Mouse (Mus musculus) CD8-positive naive resting alpha-beta T cell, adult 2 months (primary cell): ENCODE data around the gene Acvr1c.

Experiments used
- DNase-seq, 2 experiments: peaks; one replicate each; pipeline ENCODE4 v3.0.0; 2022; ENCODE audit warnings: low read depth in 2 of 2, low spot score in 2 of 2

The Acvr1c gene

DNA sequence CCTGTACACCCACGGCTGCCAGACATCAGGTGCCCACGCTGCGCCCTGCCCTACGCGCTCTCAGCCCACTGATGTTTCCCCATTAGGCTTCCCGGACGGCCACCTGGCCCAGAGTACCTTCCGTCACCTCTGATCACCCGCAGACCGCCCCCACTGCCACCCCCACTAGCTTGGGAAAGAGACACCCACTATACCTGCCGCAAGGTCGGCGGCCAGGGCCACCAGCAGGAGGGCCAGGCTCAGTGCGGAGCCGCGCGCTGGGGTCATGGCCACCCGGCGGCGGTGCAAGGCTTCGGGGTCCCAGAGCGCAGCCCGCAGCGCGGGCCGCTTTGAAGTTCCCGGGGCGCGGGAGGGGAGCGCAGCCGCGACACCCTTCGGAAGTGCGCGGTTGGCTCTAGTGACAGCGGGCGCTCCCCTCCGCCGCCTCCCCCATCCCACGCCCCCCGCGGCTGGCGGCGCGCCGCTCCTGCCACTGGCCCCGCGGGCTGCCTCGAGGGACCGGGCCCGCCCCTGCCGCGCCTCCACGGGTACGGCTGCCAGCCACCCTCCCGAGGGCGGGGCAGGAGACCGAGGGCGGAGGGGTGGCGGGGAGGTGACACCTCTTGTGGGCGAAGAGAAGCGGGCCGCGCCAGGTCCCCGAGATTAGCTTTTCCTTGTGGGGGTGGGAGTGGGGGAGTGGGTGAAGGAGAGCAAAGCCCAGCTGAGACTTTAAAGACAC, at the start of gene Acvr1c:
Acvr1c (minus strand) TSS at position 482 of the 718 bp plus-strand sequence.
- DNase-seq = peak; percentile 1 to 3

- no peak for DNase-seq
Observed at GRCm38 (mm10) chr2:58403481-58403880, 45.8 kb upstream of the Acvr1c start.

DNA sequence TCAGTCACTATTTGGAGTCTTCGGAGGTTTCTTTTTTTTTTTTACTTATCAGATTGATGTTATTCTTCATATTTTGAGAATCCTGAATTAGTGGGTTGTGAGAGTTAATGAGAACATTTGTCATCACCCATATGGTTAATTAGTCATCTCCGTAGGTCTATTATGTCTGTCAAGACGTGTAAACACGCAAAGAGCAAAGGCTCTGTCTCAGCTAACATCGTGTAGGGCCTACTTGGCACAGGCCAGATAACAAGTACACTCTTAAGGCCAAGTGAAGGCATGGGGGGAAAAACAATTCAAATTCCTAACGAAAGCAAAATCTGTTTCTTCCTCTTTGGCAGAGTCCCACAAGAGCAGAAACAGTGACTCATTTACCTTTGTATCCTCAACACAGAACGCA, 30.9 kb upstream of the Acvr1c start:
- no peak for DNase-seq

DNA sequence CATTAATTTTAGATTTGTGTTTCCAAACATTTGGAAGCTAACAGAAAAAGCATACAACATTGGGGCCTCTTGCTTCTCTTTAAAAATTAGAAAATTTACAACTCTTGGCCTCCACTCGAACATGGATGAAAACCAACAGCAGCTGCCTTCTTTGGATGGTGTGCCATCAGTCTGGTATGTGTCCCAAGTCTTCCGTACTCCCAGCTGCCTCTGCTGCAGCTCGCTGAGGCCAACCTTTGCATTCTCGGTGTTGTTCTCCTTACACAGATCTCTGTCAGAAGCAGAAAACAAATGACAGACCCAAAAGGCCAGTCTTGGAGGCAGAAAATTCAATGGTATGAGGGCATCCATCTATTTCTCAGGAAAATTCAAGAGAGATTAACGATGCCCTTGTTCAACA, 22.3 kb upstream of the Acvr1c start:
- DNase-seq = no peak

DNA sequence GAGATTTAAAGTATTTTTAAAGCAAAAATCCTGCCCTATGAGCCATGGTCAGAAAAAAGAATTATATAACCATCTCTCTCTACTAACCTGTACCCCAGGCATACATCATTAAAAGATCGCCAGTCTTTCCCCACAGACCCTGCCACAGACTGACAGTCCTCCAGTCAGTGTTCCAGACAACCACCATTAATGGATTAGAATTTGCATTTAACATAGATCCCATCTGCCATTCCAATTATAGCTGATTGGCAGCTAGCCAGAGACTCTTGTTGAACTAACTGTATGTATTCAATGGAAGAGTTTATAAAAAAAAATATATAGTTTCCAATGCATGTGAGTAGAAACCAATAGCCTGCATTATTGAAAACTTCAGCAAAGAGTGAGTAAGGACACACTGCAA, 21.8 kb upstream of the Acvr1c start:
- DNase-seq = no peak

GRCm38 (mm10) chr2:58377417-58378130, 19.9 kb upstream of the Acvr1c start:
- DNase-seq = no peak

GRCm38 (mm10) chr2:58366196-58366595, 8.5 kb upstream of the Acvr1c start:
- DNase-seq = no peak

DNA sequence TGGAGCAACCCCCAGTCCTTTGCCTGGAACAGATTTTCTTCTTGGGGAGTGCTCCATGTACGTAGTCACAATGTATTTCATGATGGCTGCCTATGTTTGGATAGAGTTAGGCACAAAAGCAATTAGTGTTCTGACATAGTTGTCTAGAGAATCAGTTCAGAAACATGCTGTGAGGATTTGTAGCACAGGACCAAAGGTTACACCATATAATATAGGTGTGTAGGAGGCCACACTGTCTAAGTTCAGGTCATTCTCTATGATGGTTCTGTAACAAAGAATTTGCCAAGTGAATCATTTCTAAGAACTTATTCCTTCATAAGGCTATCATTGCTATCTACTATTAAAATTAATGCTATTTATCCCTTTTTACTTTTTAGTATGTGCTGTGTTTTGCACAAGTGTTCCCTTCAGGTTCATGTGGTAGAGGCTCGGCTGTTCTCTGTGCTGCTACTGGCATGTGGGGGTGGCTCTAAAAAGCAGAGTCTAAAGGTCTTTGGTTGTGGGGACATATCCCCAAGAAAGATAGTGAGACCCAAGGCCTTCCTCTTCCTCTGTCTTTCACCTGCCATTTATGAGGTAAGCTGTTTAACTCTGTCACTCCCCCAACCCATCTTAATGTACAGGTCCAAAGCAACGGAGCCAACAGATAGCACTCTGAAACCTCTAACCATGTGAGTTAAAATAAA, 3.8 kb upstream of the Acvr1c start:
- DNase-seq = no peak

DNA sequence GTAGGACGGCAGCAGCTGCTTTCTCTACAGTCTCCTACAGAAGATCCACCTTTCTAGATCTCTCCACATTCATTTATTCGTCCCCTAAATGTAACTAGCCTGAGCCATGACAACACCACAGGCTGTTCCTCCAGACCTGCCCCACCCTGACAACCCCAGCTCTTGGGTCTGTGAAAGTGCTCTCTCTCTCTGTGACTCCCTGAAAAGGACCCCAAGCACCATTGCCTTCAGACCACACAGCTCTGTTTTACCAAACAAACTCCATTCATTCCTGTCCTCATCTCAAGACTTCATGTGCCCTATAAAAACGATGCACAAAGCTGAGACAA, 401 bp upstream of the Acvr1c start:
- DNase-seq = no peak

- no peak for DNase-seq
Observed at GRCm38 (mm10) chr2:58357068-58357413, 654 bp downstream of the Acvr1c start.

GRCm38 (mm10) chr2:58354389-58354788, 3.3 kb downstream of the Acvr1c start:
- no peak for DNase-seq

DNA sequence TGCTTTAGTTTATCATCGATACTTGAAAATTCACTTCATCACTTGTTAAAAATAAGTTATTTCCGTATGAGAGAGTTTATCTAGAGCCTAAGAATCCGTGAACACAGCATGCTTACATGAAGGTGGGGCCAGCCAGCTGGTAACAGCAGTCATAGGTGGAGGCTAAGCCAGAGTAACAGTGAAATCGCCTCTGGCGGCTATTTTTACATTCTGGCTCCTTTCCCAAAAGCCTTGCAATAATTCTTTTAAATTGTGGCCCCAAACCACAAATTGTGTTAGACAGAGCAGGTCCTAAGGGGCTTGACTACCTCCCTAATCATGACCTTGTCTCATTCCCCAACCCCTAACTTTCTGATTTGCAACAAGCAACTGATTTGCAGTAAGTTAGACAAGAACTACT, 4.8 kb downstream of the Acvr1c start:
- no peak for DNase-seq

- no peak for DNase-seq
Observed at GRCm38 (mm10) chr2:58350657-58351056, 7.0 kb downstream of the Acvr1c start.

DNA sequence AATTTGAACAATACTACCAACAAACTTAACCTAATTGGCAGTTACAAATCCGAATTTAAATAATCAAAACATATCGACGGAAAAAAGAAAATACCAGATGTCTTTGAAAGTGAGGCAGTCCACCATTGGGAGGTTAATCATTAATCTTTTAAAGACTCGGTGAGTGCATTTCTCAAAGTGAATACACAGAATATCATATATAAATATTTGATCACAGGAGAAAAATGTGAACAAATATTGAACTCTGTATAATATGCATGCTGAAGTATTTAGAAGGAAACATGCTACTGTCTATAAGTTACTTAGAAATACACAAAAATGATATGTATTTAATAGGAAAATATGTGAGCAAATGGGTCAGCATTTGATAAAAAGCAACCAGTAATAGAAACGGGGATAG, 21.0 kb downstream of the Acvr1c start:
- DNase-seq = no peak

GRCm38 (mm10) chr2:58329589-58329988, 28.1 kb downstream of the Acvr1c start:
- no peak for DNase-seq

GRCm38 (mm10) chr2:58324118-58324901, 33.4 kb downstream of the Acvr1c start:
- DNase-seq = peak; percentile 35 to 37

DNA sequence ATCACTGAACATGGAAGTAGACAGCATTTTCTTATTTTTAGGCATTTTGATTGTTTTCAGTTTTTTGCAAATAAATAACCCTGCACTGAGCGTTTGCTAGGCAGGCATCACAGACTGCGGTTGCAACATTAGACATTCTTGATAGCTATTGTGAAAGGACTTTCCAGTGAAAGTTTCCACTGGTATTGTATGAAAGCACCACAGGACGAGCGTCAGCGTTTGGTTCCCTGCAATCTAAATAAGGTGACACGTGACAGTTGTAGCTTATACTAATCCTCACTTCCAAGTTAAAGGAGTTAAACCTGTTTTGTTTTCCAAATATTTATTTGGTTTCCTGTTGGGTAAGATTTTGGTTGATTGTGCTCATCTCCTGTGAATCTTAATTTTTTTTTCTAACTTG, 34.4 kb downstream of the Acvr1c start:
- no peak for DNase-seq

GRCm38 (mm10) chr2:58316186-58316585, 41.5 kb downstream of the Acvr1c start:
- no peak for DNase-seq

- DNase-seq = no peak
Observed at GRCm38 (mm10) chr2:58309695-58310094, 48.0 kb downstream of the Acvr1c start.

DNA sequence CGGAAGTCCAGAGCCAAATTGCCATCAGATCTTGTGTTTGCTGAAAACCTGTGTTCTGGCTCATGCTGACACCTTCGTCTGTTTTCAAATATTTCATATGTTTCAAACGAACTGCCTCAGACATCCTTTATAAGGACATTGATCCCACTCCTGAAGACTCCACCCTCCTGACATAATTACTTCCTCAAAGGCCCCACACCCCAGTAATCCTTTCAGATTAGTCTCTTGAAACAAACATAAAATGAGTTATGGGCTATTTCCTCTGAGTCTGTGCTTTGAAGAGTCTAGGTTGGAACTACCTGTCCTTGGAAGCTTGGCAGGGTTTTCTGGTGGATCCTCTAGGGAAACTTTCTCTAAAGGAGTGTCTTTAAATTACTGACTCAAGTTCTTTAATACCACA, 53.2 kb downstream of the Acvr1c start:
- DNase-seq = no peak

GRCm38 (mm10) chr2:58289759-58290431, 67.8 kb downstream of the Acvr1c start:
- DNase-seq = no peak
